In the genomic region with DNA sequence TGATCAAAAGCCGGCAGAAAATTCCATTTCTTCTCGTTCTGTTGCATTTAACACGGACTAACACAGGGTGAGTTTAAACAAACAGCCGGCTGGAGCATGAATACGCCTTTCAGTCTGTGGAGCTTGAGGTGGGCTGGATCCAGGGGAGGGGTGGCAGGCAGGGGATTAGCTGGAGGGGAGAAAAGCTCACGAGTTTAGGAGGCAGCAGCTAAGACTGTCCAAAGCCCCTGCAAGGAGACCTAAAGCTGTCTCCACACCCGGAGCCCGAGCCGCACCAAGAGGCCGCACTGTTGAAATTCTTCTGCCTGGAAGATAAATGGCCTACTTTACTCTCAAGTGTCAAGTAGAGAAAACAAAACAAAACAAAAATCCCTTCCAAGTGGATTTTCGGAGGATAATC, we compare ENCODE assay signal across 17 mouse cellular contexts.
A peak's percentile ranks its signal among the peaks of the same experiment; 100 is the strongest.
DNase-seq lines count a peak whose midpoint lies in the region; ATAC-seq and TF ChIP-seq lines count a peak whose summit lies in the region.
"Had no signal": no experiment of that assay in that cellular context is flagged by ENCODE, and none has a peak within 500 bp of the region (broad histone marks: within the 10 kb centered on the region; RNA-seq: fewer than 3 reads in every experiment).

No protein-coding gene starts in this region.

- ATAC-seq in forebrain, embryonic 11.5 days (replicated peaks; ENCODE audit: low FRiP score), result 0 out of 2 replicates have a peak, but pooled peaks have one; percentile 56
- no peak for ATAC-seq in forebrain, embryonic 14.5 days
- ATAC-seq in kidney, embryonic 14.5 days (ENCODE audit: low FRiP score, low TSS enrichment), result peak; percentile 40; the same call in 1 of the 2 replicates
- ATAC-seq in embryonic facial prominence, embryonic 14.5 days (ENCODE audit: low read depth), result peak; percentile 71
- ATAC-seq in limb, embryonic 14.5 days (ENCODE audit: low FRiP score, low read depth), result no peak
- ATAC-seq: intestine, embryonic 16.5 days had no signal

- no peaks in the 10 kb centered on the region for H3K36me3 ChIP-seq in forebrain, embryonic 11.5 days (ENCODE audit: control insufficient read depth, insufficient read depth, low read length)
- no peaks in the 10 kb centered on the region for H3K36me3 ChIP-seq in forebrain, embryonic 14.5 days (ENCODE audit: control insufficient read depth, insufficient read depth, low read length)
- no peaks in the 10 kb centered on the region for H3K36me3 ChIP-seq in kidney, embryonic 14.5 days (ENCODE audit: control insufficient read depth, insufficient read depth, low read length)
- no peaks in the 10 kb centered on the region for H3K36me3 ChIP-seq in embryonic facial prominence, embryonic 14.5 days (ENCODE audit: control insufficient read depth, insufficient read depth, low read length)
- no peaks in the 10 kb centered on the region for H3K36me3 ChIP-seq in limb, embryonic 14.5 days (ENCODE audit: control insufficient read depth, insufficient read depth, low read length)
- H3K36me3 ChIP-seq: liver, embryonic 13.5 days had no signal

- H3K9ac ChIP-seq in forebrain, embryonic 11.5 days (ENCODE audit: low read length), result peak overlapping the region; percentile 23; the same call in 1 of the 2 replicates
- no peak overlapping the region for H3K9ac ChIP-seq in forebrain, embryonic 14.5 days (ENCODE audit: low read length)
- peak overlapping the region; percentile 61 for H3K9ac ChIP-seq in kidney, embryonic 14.5 days (ENCODE audit: low read depth, low read length)
- no peak overlapping the region; the same call in 1 of the 2 replicates for H3K9ac ChIP-seq in embryonic facial prominence, embryonic 14.5 days (ENCODE audit: low read depth, low read length)
- no peak overlapping the region for H3K9ac ChIP-seq in limb, embryonic 14.5 days (ENCODE audit: low read depth, low read length, severe bottlenecking)
- H3K9ac ChIP-seq: liver, embryonic 13.5 days had no signal

- DNase-seq in forebrain, embryonic 11.5 days (ENCODE audit: low spot score), result no peak
- DNase-seq in forebrain, embryonic 14.5 days (ENCODE audit: low spot score), result no peak
- DNase-seq in kidney, adult 8-10 months, result no peak
- peak; percentile 73 for DNase-seq in embryonic facial prominence, embryonic 14.5 days (ENCODE audit: low spot score)
- DNase-seq in limb, embryonic 14.5 days (ENCODE audit: low spot score), result no peak
- DNase-seq in layer of hippocampus, adult 9-11 months, result no peak
- no peak for DNase-seq in cerebellum, adult 11 months
- DNase-seq: adrenal gland, postnatal 25 days; heart, adult 11 months; heart, postnatal 4 days; liver, embryonic 13.5 days; lung, postnatal 36 days; right cerebral cortex, postnatal 25 days; thymus, postnatal 25 days had no signal

- no peak overlapping the region for H3K4me3 ChIP-seq in forebrain, embryonic 11.5 days (ENCODE audit: low read depth, low read length)
- no peak overlapping the region for H3K4me3 ChIP-seq in forebrain, embryonic 14.5 days (ENCODE audit: low read depth, low read length)
- H3K4me3 ChIP-seq in kidney, embryonic 14.5 days (ENCODE audit: low read length), result peak overlapping the region; percentile 21; the same call in 1 of the 2 replicates
- no peak overlapping the region for H3K4me3 ChIP-seq in embryonic facial prominence, embryonic 14.5 days (ENCODE audit: low read depth, low read length)
- no peak overlapping the region for H3K4me3 ChIP-seq in limb, embryonic 14.5 days (replicated peaks; ENCODE audit: low read length)
- H3K4me3 ChIP-seq: left cerebral cortex, adult 2 months; liver, embryonic 13.5 days had no signal

- peaks cover 21% of the 10 kb centered on the region for H3K27me3 ChIP-seq in forebrain, embryonic 11.5 days (ENCODE audit: control insufficient read depth, insufficient read depth, low read length)
- peaks cover 25% of the 10 kb centered on the region for H3K27me3 ChIP-seq in forebrain, embryonic 14.5 days (replicated peaks; ENCODE audit: control insufficient read depth, insufficient read depth, low read length)
- H3K27me3 ChIP-seq in kidney, embryonic 14.5 days (ENCODE audit: control insufficient read depth, insufficient read depth, low read length), result peaks cover 6% of the 10 kb centered on the region; the same call in 1 of the 2 replicates
- H3K27me3 ChIP-seq in embryonic facial prominence, embryonic 14.5 days (replicated peaks; ENCODE audit: control insufficient read depth, insufficient read depth, low read length), result peaks cover 58% of the 10 kb centered on the region
- peaks cover 49% of the 10 kb centered on the region for H3K27me3 ChIP-seq in limb, embryonic 14.5 days (ENCODE audit: control insufficient read depth, insufficient read depth, low read length)

- no peak overlapping the region for H3K27ac ChIP-seq in forebrain, embryonic 11.5 days (ENCODE audit: low read depth, low read length)
- no peak overlapping the region for H3K27ac ChIP-seq in forebrain, embryonic 14.5 days (ENCODE audit: low read depth, low read length)
- H3K27ac ChIP-seq in kidney, embryonic 14.5 days (ENCODE audit: low read depth, low read length), result peak overlapping the region; percentile 95
- peak overlapping the region; percentile 39 for H3K27ac ChIP-seq in embryonic facial prominence, embryonic 14.5 days (replicated peaks; ENCODE audit: low read depth, low read length)
- no peak overlapping the region for H3K27ac ChIP-seq in limb, embryonic 14.5 days (replicated peaks; ENCODE audit: low read depth, low read length)
- H3K27ac ChIP-seq: left cerebral cortex, adult 2 months; liver, embryonic 13.5 days had no signal

- TF ChIP-seq POLR2A in limb, embryonic 14.5 days (IDR thresholded peaks at IDR 0.05; ENCODE audit: borderline replicate concordance, extremely low read depth, insufficient read depth, insufficient read length), result no peak

- peak overlapping the region; percentile 24; the same call in 1 of the 2 replicates for H3K4me2 ChIP-seq in forebrain, embryonic 11.5 days (ENCODE audit: low read depth, low read length, severe bottlenecking)
- no peak overlapping the region; the same call in 1 of the 2 replicates for H3K4me2 ChIP-seq in forebrain, embryonic 14.5 days (ENCODE audit: low read length)
- H3K4me2 ChIP-seq in kidney, embryonic 14.5 days (replicated peaks; ENCODE audit: low read depth, low read length), result peak overlapping the region; percentile 45
- H3K4me2 ChIP-seq in embryonic facial prominence, embryonic 14.5 days (ENCODE audit: low read depth, low read length), result no peak overlapping the region
- peak overlapping the region; percentile 22; the same call in 1 of the 2 replicates for H3K4me2 ChIP-seq in limb, embryonic 14.5 days (replicated peaks; ENCODE audit: low read depth, low read length, severe bottlenecking)
- H3K4me2 ChIP-seq: liver, embryonic 13.5 days had no signal

- H3K4me1 ChIP-seq in forebrain, embryonic 11.5 days (replicated peaks; ENCODE audit: control insufficient read depth, insufficient read depth, low read length), result peaks cover 15% of the 10 kb centered on the region; the same call in 1 of the 2 replicates
- peaks cover 7% of the 10 kb centered on the region; the same call in 1 of the 2 replicates for H3K4me1 ChIP-seq in forebrain, embryonic 14.5 days (ENCODE audit: control insufficient read depth, insufficient read depth, low read length)
- H3K4me1 ChIP-seq in kidney, embryonic 14.5 days (ENCODE audit: control insufficient read depth, insufficient read depth, low read length), result peaks cover 67% of the 10 kb centered on the region
- peaks cover 20% of the 10 kb centered on the region for H3K4me1 ChIP-seq in embryonic facial prominence, embryonic 14.5 days (ENCODE audit: control insufficient read depth, insufficient read depth, low read length)
- peaks cover 38% of the 10 kb centered on the region for H3K4me1 ChIP-seq in limb, embryonic 14.5 days (ENCODE audit: control insufficient read depth, insufficient read depth, low read length)
- H3K4me1 ChIP-seq: liver, embryonic 13.5 days had no signal

- 3% methylated on average over 11 of the region's 11 CpGs for WGBS in forebrain, embryonic 11.5 days
- WGBS in forebrain, embryonic 14.5 days, result 10% methylated on average over 11 of the region's 11 CpGs
- 7% methylated on average over 11 of the region's 11 CpGs for WGBS in kidney, embryonic 14.5 days
- WGBS in embryonic facial prominence, embryonic 14.5 days, result 22% methylated on average over 11 of the region's 11 CpGs
- WGBS in limb, embryonic 14.5 days, result 28% methylated on average over 11 of the region's 11 CpGs

- no peaks in the 10 kb centered on the region for H3K9me3 ChIP-seq in forebrain, embryonic 11.5 days (ENCODE audit: control insufficient read depth, low read length)
- H3K9me3 ChIP-seq in forebrain, embryonic 14.5 days (replicated peaks; ENCODE audit: control insufficient read depth, low read length), result no peaks in the 10 kb centered on the region
- H3K9me3 ChIP-seq in kidney, embryonic 14.5 days (ENCODE audit: control insufficient read depth, low read length), result no peaks in the 10 kb centered on the region
- no peaks in the 10 kb centered on the region for H3K9me3 ChIP-seq in embryonic facial prominence, embryonic 14.5 days (ENCODE audit: control insufficient read depth, low read length)
- H3K9me3 ChIP-seq in limb, embryonic 14.5 days (ENCODE audit: control insufficient read depth, low read length), result no peaks in the 10 kb centered on the region
- H3K9me3 ChIP-seq: liver, embryonic 13.5 days had no signal

Comparison
In these comparisons a context has a peak if more than half of its experiments do, and no peak if none do; other contexts are left out.
1. ATAC-seq: peak in forebrain, embryonic 11.5 days (single experiment), kidney, embryonic 14.5 days (single experiment) and embryonic facial prominence, embryonic 14.5 days (single experiment); none in forebrain, embryonic 14.5 days (single experiment) and limb, embryonic 14.5 days (single experiment).
2. H3K4me2 ChIP-seq: peak in forebrain, embryonic 11.5 days (single experiment), kidney, embryonic 14.5 days (single experiment) and limb, embryonic 14.5 days (single experiment); none in forebrain, embryonic 14.5 days (single experiment) and embryonic facial prominence, embryonic 14.5 days (single experiment).
3. H3K9ac ChIP-seq: peak in forebrain, embryonic 11.5 days (single experiment) and kidney, embryonic 14.5 days (single experiment); none in forebrain, embryonic 14.5 days (single experiment), embryonic facial prominence, embryonic 14.5 days (single experiment) and limb, embryonic 14.5 days (single experiment).
4. H3K27ac ChIP-seq: peak in kidney, embryonic 14.5 days (single experiment) and embryonic facial prominence, embryonic 14.5 days (single experiment); none in forebrain, embryonic 11.5 days (single experiment), forebrain, embryonic 14.5 days (single experiment) and limb, embryonic 14.5 days (single experiment).